Mouse (Mus musculus): Measurements from ENCODE around the gene 6030468B19Rik. TPM values are rescaled to one million over a fixed set of nuclear protein-coding genes. Genes with fewer than 3 reads are reported as not detected.
"Not testable (repeated sequence)": the region's sequence is repeated elsewhere in the genome, so short reads cannot be mapped to it uniquely, and the experiment has no call there.

Gene 6030468B19Rik
- polyA plus RNA-seq, 2 experiments, result 67.1 to 104 TPM

DNA sequence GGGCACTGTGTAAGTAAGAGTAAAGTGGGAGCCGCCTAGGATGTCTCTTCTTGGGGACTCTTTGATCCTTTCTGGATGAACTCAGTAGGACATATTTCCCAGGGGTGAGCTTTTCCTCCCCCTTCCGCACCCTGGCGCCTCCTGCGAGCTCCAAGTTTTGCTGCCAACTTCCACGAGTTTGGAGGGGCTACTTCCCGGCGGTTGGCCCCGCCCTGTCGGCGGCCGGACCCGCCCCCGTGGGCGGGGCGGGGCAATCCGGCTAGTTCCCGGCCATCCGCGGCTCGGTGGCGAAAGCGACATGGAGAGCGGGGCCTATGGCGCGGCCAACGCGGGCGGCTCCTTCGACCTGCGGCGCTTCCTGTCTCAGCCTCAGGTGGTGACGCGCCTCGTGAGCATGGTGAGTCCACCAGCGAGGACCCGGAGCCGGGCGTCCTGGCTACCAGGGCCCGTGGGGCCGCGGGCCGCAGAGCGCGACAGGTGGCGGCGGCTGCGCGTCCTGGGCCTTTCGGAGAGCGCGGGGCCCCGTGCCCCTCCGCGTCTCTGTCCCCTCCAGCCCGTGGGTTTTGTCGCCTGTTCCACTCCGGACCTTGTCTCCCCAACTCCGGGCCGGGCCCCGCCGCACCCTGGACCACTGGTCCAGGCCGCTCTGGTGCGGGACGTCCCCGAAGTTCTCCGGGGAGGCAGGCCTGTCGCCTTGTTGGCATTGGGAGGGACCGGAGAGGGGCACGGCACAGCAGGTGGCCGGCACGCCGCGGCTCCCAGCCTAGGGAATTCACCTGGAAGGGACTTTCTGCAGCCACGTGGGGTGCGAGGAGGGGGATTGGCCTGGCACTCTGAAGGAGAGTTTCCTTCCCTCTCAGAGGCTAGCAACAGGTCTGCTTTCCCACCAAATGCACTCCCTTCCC is 12.2 kb downstream of the 6030468B19Rik start, which contains the start of the genes Gm20708 and Syngr2:
Gene Gm20708 (plus strand): TSS at position 262 of the 905 bp plus-strand sequence.
Gene Syngr2 (plus strand): TSS at position 262 of the 905 bp plus-strand sequence.
- Histone ChIP-seq H3K9me3 (ENCODE audit: control insufficient read depth, low read length) (no peaks in the 10 kb centered on the region), H3K9ac (replicated peaks) (peak within 1 kb of the TSS; percentile 94), H3K4me2 (ENCODE audit: low read depth) (peak within 1 kb of the TSS; percentile 84), H3K4me3 (ENCODE audit: insufficient read depth in 1 of 2, low read depth in 2 of 2, low read length in 2 of 2) (peak within 1 kb of the TSS; percentile 70 to 72), H3K27ac (peak within 1 kb of the TSS; percentile 77), H3K4me1 (replicated peaks; ENCODE audit: control insufficient read depth in 2 of 2, insufficient read depth in 2 of 2, low read length in 1 of 2) (peaks cover 13 to 17% of the 10 kb centered on the region in 2 experiments), H3K27me3 (ENCODE audit: control insufficient read depth, insufficient read depth, low read length) (no peaks in the 10 kb centered on the region), H3K36me3 (replicated peaks; ENCODE audit: control insufficient read depth, insufficient read depth, low read depth) (peaks cover 61% of the 10 kb centered on the region)
- peak; percentile 20; the same call in 1 of the 2 replicates for TF ChIP-seq EP300 (IDR thresholded peaks at IDR 0.05; ENCODE audit: low read depth)
- TF ChIP-seq CTCF (IDR thresholded peaks at IDR 0.05; ENCODE audit: low read depth), result no peak
- DNase-seq (ENCODE audit: low read depth in 3 of 3, low spot score in 3 of 3), result no peak
- WGBS (ENCODE audit: insufficient replicate concordance), result under 1% methylated on average over 75 of the region's 75 CpGs
- ATAC-seq (ENCODE audit: insufficient read depth), result peak; percentile 71

DNA sequence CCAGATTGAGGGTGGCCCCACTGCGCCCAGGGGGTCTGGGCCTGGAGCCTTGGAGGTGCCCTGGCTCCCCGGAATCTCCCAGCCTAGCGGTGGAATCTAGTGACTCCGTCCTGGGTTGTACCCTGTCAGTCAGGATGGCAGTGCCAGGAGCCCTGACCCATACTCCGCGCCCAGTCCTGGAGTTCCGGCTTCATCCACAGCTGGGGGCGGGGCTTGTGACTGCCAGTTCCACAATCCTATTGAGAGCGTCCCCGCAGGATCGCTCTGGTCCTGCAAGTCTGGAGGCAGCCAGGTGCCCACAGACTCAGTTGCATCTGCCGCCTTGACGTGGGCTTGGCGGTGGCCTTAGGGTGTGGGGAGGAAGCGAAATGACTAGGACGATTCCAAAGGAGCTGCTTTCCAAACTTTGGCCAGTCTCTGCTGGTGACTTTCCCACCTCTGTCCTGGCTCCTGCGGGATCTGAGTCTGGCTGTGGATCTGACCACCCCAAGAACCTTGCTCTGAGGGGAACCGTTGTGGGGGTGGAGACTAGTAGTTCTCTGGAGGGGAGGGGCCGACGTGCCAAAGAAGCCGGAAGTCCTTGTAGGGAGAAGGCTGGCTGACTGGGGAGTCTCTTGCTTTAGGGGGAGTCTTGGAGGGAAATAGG is 13.1 kb downstream of the 6030468B19Rik start:
- peak in 2 of 3 experiments; percentile 72 to 80 for DNase-seq (ENCODE audit: low read depth in 3 of 3, low spot score in 3 of 3)
- Histone ChIP-seq H3K9me3 (ENCODE audit: control insufficient read depth, low read length) (no peaks in the 10 kb centered on the region), H3K4me3 (ENCODE audit: insufficient read depth in 1 of 2, low read depth in 2 of 2, low read length in 2 of 2) (peak overlapping the region; percentile 70 to 72), H3K9ac (replicated peaks) (peak overlapping the region; percentile 94), H3K4me1 (replicated peaks; ENCODE audit: control insufficient read depth in 2 of 2, insufficient read depth in 2 of 2, low read length in 1 of 2) (peaks cover 13 to 17% of the 10 kb centered on the region in 2 experiments), H3K27ac (peak overlapping the region; percentile 77), H3K36me3 (replicated peaks; ENCODE audit: control insufficient read depth, insufficient read depth, low read depth) (peaks cover 62% of the 10 kb centered on the region), H3K27me3 (ENCODE audit: control insufficient read depth, insufficient read depth, low read length) (no peaks in the 10 kb centered on the region), H3K4me2 (ENCODE audit: low read depth) (peak overlapping the region; percentile 84)
- peak; percentile 78 for TF ChIP-seq CTCF (IDR thresholded peaks at IDR 0.05; ENCODE audit: low read depth)
- TF ChIP-seq EP300 (IDR thresholded peaks at IDR 0.05; ENCODE audit: low read depth), result no peak
- ATAC-seq (ENCODE audit: insufficient read depth), result peak; percentile 72
- WGBS (ENCODE audit: insufficient replicate concordance), result under 1% methylated on average over 21 of the region's 21 CpGs

DNA sequence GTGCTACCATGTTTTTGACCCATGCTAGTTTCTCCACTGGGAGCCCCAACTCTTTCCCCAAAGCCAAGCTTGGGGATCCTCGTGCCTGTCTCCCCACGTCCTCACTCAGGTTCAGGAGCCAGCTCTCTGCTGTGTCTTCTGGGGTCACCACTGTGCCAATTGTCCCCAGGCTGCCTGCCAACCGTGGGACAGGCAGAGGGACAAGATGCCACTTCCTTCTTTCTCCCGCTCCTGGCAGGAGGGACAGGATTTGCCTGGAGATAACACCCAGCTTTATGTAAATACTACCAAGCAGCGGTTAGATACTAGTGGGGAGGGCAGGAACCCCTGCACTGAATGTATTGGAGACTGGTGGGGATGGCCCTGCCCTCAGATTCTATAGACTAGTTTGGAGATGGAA is 16.4 kb downstream of the 6030468B19Rik start:
- Histone ChIP-seq H3K27ac (peak overlapping the region; percentile 29; the same call in 1 of the 2 replicates), H3K27me3 (ENCODE audit: control insufficient read depth, insufficient read depth, low read length) (no peaks in the 10 kb centered on the region), H3K4me2 (ENCODE audit: low read depth) (no peak overlapping the region), H3K9ac (replicated peaks) (no peak overlapping the region; the same call in 1 of the 2 replicates), H3K36me3 (replicated peaks; ENCODE audit: control insufficient read depth, insufficient read depth, low read depth) (peaks cover 65% of the 10 kb centered on the region), H3K4me3 (ENCODE audit: insufficient read depth in 1 of 2, low read depth in 2 of 2, low read length in 2 of 2) (no peak overlapping the region), H3K4me1 (replicated peaks; ENCODE audit: control insufficient read depth in 2 of 2, insufficient read depth in 2 of 2, low read length in 1 of 2) (peaks cover 10 to 15% of the 10 kb centered on the region in 2 experiments), H3K9me3 (ENCODE audit: control insufficient read depth, low read length) (no peaks in the 10 kb centered on the region)
- DNase-seq (ENCODE audit: low read depth in 3 of 3, low spot score in 3 of 3) (no peak), ATAC-seq (ENCODE audit: insufficient read depth) (no peak)
- 50% methylated on average over 5 of the region's 5 CpGs for WGBS (ENCODE audit: insufficient replicate concordance)
- TF ChIP-seq EP300 (IDR thresholded peaks at IDR 0.05; ENCODE audit: low read depth) (no peak), CTCF (IDR thresholded peaks at IDR 0.05; ENCODE audit: low read depth) (no peak)

DNA sequence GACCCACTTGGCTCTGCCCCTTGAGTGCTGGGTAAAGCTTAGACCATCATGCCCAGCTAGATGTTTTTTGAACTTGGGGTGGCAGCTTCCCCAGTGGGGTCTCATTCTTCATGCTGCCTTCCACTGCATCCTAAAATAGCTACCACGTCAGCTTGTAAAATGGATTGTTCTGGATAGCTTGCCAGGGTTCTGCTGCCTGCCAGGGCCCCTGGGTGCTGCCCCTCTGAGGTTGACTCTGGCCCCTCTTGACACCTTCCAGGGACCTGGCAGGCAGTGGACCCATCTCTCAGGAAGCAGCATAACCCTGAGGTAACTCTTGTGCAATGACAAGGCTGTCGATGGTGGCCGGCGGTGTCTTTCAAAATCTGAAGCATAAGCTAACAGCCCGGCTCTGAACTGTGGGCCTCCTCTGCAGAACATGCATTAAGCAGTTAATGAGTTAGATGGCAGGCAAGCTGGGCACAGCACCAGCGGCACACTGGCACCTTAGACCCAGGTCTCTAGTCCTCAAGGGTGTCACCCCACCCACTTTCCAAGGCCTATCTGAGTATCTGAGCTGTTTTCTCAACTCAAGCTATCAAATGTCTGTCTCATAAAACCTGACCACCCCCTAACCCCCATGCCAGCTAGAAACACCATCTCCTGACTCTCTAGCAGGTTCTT is 17.4 kb downstream of the 6030468B19Rik start:
- Histone ChIP-seq H3K4me3 (ENCODE audit: insufficient read depth in 1 of 2, low read depth in 2 of 2, low read length in 2 of 2) (no peak overlapping the region), H3K4me1 (replicated peaks; ENCODE audit: control insufficient read depth in 2 of 2, insufficient read depth in 2 of 2, low read length in 1 of 2) (peaks cover 5 to 10% of the 10 kb centered on the region in 2 experiments), H3K4me2 (ENCODE audit: low read depth) (no peak overlapping the region), H3K27me3 (ENCODE audit: control insufficient read depth, insufficient read depth, low read length) (no peaks in the 10 kb centered on the region), H3K9me3 (ENCODE audit: control insufficient read depth, low read length) (no peaks in the 10 kb centered on the region), H3K36me3 (replicated peaks; ENCODE audit: control insufficient read depth, insufficient read depth, low read depth) (peaks cover 73% of the 10 kb centered on the region), H3K27ac (peak overlapping the region; percentile 28; the same call in 1 of the 2 replicates), H3K9ac (replicated peaks) (no peak overlapping the region)
- no peak for DNase-seq (ENCODE audit: low read depth in 3 of 3, low spot score in 3 of 3)
- no peak for ATAC-seq (ENCODE audit: insufficient read depth)
- 78% methylated on average over 6 of the region's 6 CpGs for WGBS (ENCODE audit: insufficient replicate concordance)
- TF ChIP-seq EP300 (IDR thresholded peaks at IDR 0.05; ENCODE audit: low read depth) (no peak), CTCF (IDR thresholded peaks at IDR 0.05; ENCODE audit: low read depth) (no peak)

DNA sequence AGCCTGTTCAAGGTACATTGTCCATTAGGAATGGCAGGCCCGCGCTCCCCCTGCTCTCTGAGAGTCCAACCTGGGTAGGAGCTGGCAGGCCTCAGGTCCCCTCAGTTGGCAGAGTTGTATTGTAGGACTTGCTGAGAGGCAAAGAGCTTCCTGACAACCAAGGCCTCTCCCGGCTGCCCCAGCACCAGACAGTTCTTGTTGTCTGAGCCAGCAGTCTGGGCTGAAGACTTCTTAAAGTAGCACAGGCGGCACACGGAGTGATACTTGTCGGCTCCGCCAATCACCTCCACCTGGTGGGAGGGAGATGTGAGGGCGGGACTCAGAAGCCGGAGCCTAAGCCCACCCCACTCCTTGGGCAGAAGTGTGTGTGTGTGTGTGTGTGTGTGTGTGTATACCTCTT is 18.4 kb downstream of the 6030468B19Rik start:
- H3K9me3 ChIP-seq (ENCODE audit: control insufficient read depth, low read length); ATAC-seq (ENCODE audit: insufficient read depth); H3K27ac ChIP-seq; H3K4me2 ChIP-seq (ENCODE audit: low read depth); H3K4me3 ChIP-seq (ENCODE audit: insufficient read depth in 1 of 2, low read depth in 2 of 2, low read length in 2 of 2); DNase-seq (ENCODE audit: low read depth in 3 of 3, low spot score in 3 of 3); H3K4me1 ChIP-seq (replicated peaks; ENCODE audit: control insufficient read depth in 2 of 2, insufficient read depth in 2 of 2, low read length in 1 of 2); H3K9ac ChIP-seq (replicated peaks); H3K27me3 ChIP-seq (ENCODE audit: control insufficient read depth, insufficient read depth, low read length): not testable (repeated sequence)
- WGBS (ENCODE audit: insufficient replicate concordance), result 75% methylated on average over 9 of the region's 9 CpGs
- peaks cover 83% of the 10 kb centered on the region for H3K36me3 ChIP-seq (replicated peaks; ENCODE audit: control insufficient read depth, insufficient read depth, low read depth)

All from liver, embryonic 14.5 days (tissue).